Mouse (Mus musculus) adrenal gland, postnatal 10 days (tissue): ENCODE results near the gene Pde4c. TPM values are rescaled to one million over a fixed set of nuclear protein-coding genes. Genes with fewer than 3 reads are reported as not detected.

Source experiments
- DNase-seq: peaks from one replicate; pipeline ENCODE4 v3.0.0; 2021; ENCODE audit warnings: mixed read lengths
- total RNA-seq, 2 experiments: library from RNA; stranded (reverse); gene quantifications; 2 replicates each; pipeline ENCODE4 v1.2.3; 2021

The Pde4c gene
- total RNA-seq, 2 experiments from 2014 or later: 2.4 to 2.8 TPM

DNA sequence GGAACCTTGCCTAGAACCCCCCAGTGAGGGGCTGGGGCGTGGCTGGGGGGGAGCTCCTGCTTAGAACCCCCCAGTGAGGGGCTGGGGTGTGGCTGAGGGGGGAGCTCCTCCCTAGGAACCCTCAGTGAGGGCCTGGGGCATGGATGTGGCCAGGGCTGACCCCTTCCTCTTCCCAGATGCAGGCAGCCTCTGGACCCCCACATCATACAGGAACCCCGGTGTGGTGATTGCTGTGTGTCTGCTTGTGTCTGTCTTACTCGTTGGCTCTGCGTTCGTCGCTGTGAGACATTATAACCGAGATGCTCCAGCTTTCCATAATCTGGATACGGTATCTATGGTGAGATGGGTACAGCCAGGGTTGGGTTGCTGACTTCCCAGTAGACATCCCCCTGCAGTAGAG is 1.9 kb upstream of the Pde4c start:
- DNase-seq: no peak

GRCm38 (mm10) chr8:70724216-70724615 is 696 bp downstream of the Pde4c start:
- no peak for DNase-seq

DNA sequence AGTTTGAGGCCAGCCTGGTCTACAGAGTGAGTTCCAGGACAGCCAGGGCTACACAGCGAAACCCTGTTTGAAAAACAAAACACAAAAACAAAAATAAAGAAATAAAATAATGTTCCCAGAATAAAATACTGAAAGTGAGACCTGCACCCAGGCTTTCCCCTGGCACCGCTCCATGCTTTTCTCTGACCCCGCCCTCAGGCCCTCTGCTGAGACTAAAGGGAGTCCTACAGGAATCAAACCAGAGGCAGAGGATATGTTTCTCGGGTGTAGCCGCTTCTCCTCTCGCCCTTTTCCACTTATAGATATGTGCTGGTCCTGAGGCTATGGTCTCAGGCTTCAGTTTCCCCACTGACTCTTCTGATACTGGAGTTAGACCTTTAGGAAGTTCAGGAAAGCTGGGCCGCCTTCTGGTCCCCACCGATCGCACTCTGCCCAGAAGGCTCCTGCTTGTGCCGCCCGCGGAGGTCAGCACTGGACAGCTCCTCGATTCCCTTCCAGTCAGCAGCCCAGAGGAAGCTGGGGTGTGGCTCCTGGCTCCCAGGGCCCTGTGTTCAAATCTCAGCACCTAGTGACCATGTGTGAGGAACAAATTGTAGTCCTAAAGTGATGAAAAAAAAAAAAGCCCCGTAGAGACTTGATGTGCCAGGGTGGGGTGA is 2.4 kb downstream of the Pde4c start:
- DNase-seq: peak; percentile 72

GRCm38 (mm10) chr8:70726721-70727120 is 3.2 kb downstream of the Pde4c start:
- DNase-seq: no peak

DNA sequence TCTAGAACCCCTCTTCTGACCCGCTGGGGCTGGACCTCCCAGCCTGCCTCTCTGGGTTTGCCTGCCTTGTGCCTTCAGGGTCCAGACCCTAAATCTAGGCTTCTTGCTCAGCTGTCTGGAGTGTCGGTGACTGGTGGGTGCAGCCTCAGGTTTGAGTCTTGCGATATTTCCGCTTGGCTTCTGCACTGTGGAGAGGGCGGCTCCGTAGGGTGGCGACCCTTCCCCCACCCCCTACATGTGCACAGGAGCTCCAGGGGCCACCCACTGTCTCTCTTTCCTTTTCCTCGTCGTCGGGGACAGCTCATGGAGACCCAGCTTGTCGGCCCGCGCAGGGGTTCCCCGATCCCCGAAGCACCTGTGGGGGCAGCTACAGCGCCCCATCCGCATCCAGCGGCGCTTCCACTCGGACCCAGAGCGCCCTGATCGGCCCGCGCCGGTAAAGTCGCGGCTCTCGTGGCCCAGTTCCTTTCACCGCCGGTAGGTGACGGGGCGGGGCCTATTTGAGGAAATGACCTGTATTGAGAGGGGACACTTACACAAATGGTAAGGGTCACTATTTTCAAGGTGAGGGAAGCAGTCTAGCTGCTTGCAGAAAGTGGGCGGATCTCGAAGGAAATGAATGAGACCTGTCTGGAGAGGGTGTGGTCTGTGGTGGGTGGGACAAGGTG is 6.4 kb downstream of the Pde4c start:
- DNase-seq: no peak

DNA sequence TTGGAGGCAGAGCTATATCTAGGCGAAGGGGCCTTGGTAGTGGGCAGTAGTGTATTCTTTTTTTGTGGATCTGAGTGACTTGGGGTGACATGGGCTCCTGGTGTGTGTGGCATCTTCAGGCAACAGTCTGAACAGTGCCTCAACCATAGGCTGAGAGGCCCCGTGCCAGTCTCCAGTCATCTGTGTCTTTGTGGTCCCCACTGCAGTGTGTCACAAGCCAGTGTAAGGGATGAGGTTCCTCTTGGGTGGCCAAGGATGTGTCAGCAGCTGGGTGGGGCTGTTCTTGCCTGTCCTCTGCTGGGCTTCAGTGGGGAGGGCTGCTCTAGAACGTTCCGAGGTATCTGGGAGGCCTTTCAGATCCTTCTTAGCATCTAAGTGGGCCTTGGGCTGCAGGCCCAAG is 7.4 kb downstream of the Pde4c start:
- no peak for DNase-seq

DNA sequence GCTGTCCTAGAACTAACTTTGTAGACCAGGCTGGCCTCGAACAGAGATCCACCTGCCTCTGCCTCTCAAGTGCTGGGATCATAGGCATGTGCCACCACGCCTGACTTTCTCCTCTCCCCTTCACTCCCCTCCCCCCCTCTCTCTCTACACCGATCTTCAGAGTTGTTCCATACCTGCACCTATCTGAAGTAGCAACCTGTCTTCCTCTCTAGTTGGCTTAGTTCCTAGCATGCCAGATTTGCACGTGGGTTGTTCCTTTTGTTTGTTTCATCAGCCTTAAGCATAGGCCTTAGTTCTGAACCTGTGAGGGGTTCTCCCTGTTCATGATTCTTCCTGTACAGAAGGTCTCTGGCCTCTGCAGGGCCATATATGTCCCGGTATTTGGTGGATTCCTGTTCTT is 14.2 kb downstream of the Pde4c start:
- no peak for DNase-seq

- DNase-seq: no peak
Observed at GRCm38 (mm10) chr8:70738211-70738610, 14.7 kb downstream of the Pde4c start.

- DNase-seq: no peak
Observed at GRCm38 (mm10) chr8:70741661-70742060, 18.1 kb downstream of the Pde4c start.

DNA sequence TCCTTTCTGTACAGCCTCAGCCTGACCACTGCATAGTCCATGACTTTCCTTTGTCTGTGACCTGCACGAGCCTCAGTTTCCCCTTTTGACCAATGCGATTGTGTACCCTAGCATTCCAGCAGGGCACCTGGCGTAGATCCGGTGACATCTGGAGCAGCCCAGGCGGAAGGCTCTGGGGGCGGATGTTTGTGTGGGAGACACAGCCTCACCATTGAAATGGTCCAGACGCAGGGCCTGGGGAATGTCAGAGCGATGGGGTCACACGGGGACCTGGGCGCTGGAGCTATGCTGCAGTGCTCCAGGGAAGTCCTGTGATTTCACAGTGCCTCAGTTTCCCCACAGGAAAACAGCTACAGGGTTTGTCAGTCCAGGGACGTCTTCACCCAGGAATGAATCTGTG is 18.7 kb downstream of the Pde4c start:
- no peak for DNase-seq

GRCm38 (mm10) chr8:70742981-70743655 is 19.6 kb downstream of the Pde4c start:
- no peak for DNase-seq

- peak; percentile 83 for DNase-seq
Observed at GRCm38 (mm10) chr8:70743656-70744590, 20.4 kb downstream of the Pde4c start.

- DNase-seq: no peak
Observed at GRCm38 (mm10) chr8:70744806-70745205, 21.3 kb downstream of the Pde4c start.

DNA sequence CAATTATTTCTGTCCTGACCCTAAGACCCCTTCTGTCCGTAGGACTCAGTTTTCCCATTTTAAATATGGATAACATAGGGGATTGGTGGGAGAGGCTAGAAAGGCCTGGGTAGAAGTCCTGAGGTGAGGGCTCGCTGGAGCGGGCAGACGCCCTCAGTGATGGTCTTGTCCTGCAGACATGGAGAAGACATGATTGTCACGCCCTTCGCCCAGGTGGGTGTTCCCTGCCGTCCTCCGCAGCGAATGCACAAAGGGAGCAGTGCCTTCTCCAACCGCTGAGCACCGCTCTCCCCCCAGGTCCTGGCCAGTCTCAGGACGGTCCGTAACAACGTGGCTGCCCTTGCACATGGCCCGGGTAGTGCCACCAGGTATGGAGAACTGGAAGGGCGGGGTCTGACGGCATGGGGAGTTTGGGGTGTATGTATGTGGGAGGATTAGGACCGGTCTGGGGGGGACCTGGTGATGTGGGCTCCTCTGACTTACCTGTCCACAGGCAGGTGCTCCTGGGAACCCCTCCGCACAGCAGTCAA is 22.2 kb downstream of the Pde4c start:
- DNase-seq: no peak

- no peak for DNase-seq
Observed at GRCm38 (mm10) chr8:70746676-70747075, 23.2 kb downstream of the Pde4c start.

DNA sequence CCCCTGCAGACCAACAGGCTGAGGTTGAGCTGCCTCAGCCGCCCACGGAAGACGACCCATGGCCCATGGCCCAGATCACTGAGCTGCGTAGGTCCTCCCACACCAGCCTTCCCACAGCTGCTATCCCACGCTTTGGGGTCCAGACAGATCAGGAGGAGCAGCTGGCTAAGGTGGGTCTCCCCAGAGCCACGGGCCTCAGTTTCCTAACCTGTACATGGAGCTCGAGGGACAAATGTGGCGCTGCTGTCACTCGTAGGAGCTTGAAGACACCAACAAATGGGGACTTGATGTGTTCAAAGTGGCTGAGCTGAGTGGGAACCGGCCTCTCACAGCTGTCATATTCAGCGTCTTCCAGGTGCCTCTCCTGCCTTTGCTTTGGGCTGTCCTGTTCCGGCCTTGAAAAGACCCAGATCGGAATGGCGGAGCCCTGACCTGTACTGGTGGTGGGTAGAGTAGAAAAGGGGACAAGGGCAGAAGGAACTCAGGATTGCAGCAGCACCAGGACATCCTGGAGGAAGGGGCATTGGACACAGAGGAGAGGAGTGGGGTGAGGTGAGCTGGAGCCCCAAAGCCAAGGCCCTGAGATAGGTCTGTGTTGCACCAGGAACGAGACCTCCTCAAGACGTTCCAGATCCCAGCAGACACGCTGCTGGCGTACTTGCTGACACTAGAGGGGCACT is 23.8 kb downstream of the Pde4c start:
- DNase-seq: no peak

DNA sequence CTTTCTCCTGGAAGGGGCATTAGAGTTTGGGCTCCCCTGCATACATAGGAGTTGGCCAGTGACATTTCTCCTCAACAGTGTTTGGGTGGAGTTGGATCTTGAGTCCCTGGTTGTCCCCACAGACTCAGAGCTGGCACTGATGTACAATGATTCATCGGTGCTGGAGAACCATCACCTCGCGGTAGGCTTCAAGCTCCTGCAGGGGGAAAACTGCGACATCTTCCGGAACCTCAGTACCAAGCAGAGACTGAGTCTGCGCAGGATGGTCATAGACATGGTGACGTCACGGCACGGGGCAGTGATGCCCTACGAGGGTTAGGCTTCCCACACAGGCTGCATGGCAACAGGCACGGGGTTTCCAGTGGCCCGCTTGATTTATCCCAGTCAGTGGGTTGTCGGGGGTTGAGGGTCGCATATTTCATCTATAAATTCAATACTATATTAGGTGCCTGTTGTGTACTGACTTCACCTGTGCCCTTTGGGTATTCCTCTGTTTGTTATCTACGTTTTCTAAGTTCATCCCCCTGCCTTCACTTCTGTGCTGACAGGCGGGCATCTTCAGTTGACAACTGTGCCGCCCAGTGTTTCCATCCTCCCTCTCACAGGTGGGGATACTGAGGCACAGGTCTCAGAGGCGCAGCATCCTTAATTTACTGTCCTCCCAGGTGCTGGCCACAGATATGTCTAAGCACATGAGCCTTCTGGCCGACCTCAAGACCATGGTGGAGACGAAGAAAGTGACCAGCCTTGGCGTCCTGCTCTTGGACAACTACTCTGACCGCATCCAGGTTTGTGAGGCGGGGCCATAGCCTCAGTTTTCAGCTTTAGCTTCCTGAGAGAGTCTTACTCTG is 25.0 kb downstream of the Pde4c start:
- DNase-seq: no peak

GRCm38 (mm10) chr8:70749097-70749674 is 25.7 kb downstream of the Pde4c start:
- no peak for DNase-seq

GRCm38 (mm10) chr8:70750128-70750680 is 26.7 kb downstream of the Pde4c start:
- no peak for DNase-seq
